In the genomic region with DNA sequence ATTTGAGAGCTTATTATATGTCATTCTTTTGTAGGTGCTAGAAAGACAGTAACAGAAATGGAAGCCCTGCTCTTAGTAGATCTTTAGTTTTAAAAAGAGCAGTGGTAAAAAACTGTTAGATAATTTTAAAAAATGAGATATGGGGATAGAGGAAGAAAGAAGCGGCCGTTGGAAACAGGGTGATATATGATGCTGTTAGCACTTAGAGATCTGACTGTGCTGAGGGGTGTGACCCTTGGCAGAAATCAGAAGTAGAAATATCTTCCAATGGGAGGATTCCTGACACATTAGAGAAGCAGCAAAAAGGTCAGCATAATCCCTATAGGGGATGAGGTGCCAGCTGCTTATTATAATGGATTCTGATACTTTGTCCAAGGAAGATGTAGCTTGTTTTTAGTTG, we compare ENCODE assay signal across 33 mouse cellular contexts.
"Had no signal": no experiment of that assay in that cellular context is flagged by ENCODE, and none has a peak within 500 bp of the region (broad histone marks: within the 10 kb centered on the region; RNA-seq: fewer than 3 reads in every experiment).

No protein-coding gene starts in this region.

- H3K4me1 ChIP-seq: hindbrain, embryonic 10.5 days; hindbrain, embryonic 12.5 days; intestine, embryonic 15.5 days; kidney, embryonic 15.5 days had no signal

- DNase-seq: heart, postnatal 10 days; heart, postnatal 14 days; heart, postnatal 36 days; heart, postnatal 4 days; kidney, adult 11 months; kidney, adult 18-20 months; kidney, adult 2 months; kidney, adult 8-10 months; kidney, adult 9 months; kidney, postnatal 10 days; kidney, postnatal 14 days; kidney, postnatal 25 days; kidney, postnatal 36 days; kidney, postnatal 4 days; layer of hippocampus, adult 9-11 months; layer of hippocampus, postnatal 36 days had no signal

- ATAC-seq: hindbrain, postnatal 0 days; inflammation-experienced regulatory T-cells, adult 6 months; intestine, embryonic 15.5 days; intestine, embryonic 16.5 days; intestine, postnatal 0 days had no signal

- H3K4me2 ChIP-seq: heart, embryonic 12.5 days; heart, embryonic 13.5 days; heart, embryonic 15.5 days; hindbrain, embryonic 12.5 days; hindbrain, embryonic 13.5 days; hindbrain, embryonic 14.5 days; hindbrain, embryonic 15.5 days; intestine, embryonic 15.5 days; kidney, embryonic 15.5 days had no signal

- H3K27me3 ChIP-seq: heart, embryonic 12.5 days; heart, embryonic 13.5 days; heart, embryonic 15.5 days; hindbrain, embryonic 12.5 days; hindbrain, embryonic 13.5 days; hindbrain, embryonic 15.5 days; intestine, embryonic 15.5 days; kidney, embryonic 15.5 days had no signal

- H3K36me3 ChIP-seq: heart, embryonic 15.5 days; hindbrain, embryonic 10.5 days; hindbrain, embryonic 12.5 days; intestine, embryonic 15.5 days; kidney, embryonic 15.5 days had no signal

- H3K27ac ChIP-seq: heart, embryonic 13.5 days; heart, embryonic 15.5 days; hindbrain, embryonic 10.5 days; hindbrain, embryonic 12.5 days; hindbrain, embryonic 13.5 days; hindbrain, embryonic 14.5 days; hindbrain, embryonic 15.5 days; hindbrain, postnatal 0 days; intestine, embryonic 15.5 days; kidney, embryonic 15.5 days; kidney, postnatal 0 days; layer of hippocampus, adult 2 months; left cerebral cortex, adult 2 months had no signal

- H3K9ac ChIP-seq: heart, embryonic 12.5 days; heart, embryonic 13.5 days; heart, embryonic 15.5 days; hindbrain, embryonic 12.5 days; hindbrain, embryonic 13.5 days; hindbrain, embryonic 14.5 days; hindbrain, embryonic 15.5 days; intestine, embryonic 15.5 days; kidney, embryonic 15.5 days had no signal

- H3K4me3 ChIP-seq: heart, embryonic 12.5 days; heart, embryonic 13.5 days; heart, embryonic 15.5 days; hindbrain, embryonic 10.5 days; hindbrain, embryonic 12.5 days; hindbrain, embryonic 13.5 days; hindbrain, embryonic 15.5 days; intestine, embryonic 15.5 days; kidney, embryonic 15.5 days; layer of hippocampus, adult 2 months; left cerebral cortex, adult 2 months had no signal

- H3K9me3 ChIP-seq: heart, embryonic 12.5 days; heart, embryonic 13.5 days; heart, embryonic 15.5 days; hindbrain, embryonic 10.5 days; hindbrain, embryonic 12.5 days; hindbrain, embryonic 13.5 days; hindbrain, embryonic 15.5 days; intestine, embryonic 15.5 days; kidney, embryonic 15.5 days had no signal
